Mouse (Mus musculus) stomach, postnatal 0 days (tissue): Measurements from ENCODE around the gene Rdx.

Experiments
- CTCF ChIP-seq: IDR thresholded peaks from 2 replicates; pipeline ENCODE4 v1.5.1; 2016; ENCODE audit warnings: antibody characterized with exemption, low read depth, mild to moderate bottlenecking, moderate library complexity
- EP300 ChIP-seq: optimal IDR thresholded peaks from 2 replicates; pipeline ENCODE3; 2016; ENCODE audit warnings: antibody characterized with exemption

- TF ChIP-seq CTCF: no peak
- no peak for TF ChIP-seq EP300
Measured at GRCm38 (mm10) chr9:52008511-52008910, 38.5 kb upstream of the Rdx start.
